Mouse (Mus musculus): Measurements from ENCODE around the gene Aig1. TPM values are rescaled to one million over a fixed set of nuclear protein-coding genes. Genes with fewer than 3 reads are reported as not detected.

The Aig1 gene
- polyA plus RNA-seq, 1 experiment, result 0.30 TPM

GRCm38 (mm10) chr10:13836956-13837355 lies 31.8 kb downstream of the Aig1 start:
- Histone ChIP-seq H3K9me3 (ENCODE audit: control insufficient read depth, low read length) (no peaks in the 10 kb centered on the region), H3K27me3 (ENCODE audit: control insufficient read depth) (no peaks in the 10 kb centered on the region), H3K36me3 (ENCODE audit: control insufficient read depth) (no peaks in the 10 kb centered on the region), H3K4me1 (ENCODE audit: control insufficient read depth) (no peaks in the 10 kb centered on the region), H3K4me3 (replicated peaks) (no peak overlapping the region)
- TF ChIP-seq TAL1 (IDR thresholded peaks at IDR 0.05; ENCODE audit: low read length) (no peak), GATA1 (IDR thresholded peaks at IDR 0.05; ENCODE audit: low read length) (no peak)

DNA sequence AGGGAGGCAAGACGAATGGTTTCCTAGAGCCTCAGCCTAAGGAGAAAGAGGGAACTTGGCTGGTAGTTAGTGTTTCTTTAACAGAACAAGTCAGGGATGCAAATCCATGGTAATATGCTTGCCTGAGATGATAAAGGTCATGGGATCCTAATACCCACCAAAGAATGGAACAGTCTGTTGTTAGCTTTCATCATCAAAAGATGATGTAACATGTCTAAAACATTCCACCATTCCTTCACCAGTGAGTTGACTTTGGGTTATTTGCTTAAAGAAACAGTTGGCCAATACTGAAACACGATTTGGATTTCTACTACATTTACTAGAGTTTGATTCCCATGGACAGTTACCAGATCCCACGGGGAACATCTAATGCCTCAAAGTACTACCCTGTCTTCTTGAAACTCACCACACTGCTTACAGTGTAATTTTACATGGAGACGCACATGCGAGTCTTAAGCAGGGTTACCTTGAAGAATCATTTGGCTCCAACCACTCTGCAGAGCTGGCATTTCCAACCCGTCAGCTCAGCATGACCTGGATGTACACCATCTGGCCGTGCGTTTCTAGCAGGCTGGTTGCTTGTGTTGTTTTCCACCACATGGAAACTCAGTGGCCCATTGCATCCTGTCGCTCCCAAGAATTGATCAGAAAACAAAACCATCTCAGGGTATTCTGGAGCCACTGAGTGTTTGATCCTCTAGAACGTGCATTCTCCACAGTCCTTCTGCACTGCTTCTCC lies 32.9 kb downstream of the Aig1 start:
- Histone ChIP-seq H3K27me3 (ENCODE audit: control insufficient read depth) (no peaks in the 10 kb centered on the region), H3K4me3 (replicated peaks) (no peak overlapping the region), H3K4me1 (ENCODE audit: control insufficient read depth) (no peaks in the 10 kb centered on the region), H3K9me3 (ENCODE audit: control insufficient read depth, low read length) (no peaks in the 10 kb centered on the region), H3K36me3 (ENCODE audit: control insufficient read depth) (no peaks in the 10 kb centered on the region)
- no peak for TF ChIP-seq TAL1 (IDR thresholded peaks at IDR 0.05; ENCODE audit: low read length)
- no peak for TF ChIP-seq GATA1 (IDR thresholded peaks at IDR 0.05; ENCODE audit: low read length)

DNA sequence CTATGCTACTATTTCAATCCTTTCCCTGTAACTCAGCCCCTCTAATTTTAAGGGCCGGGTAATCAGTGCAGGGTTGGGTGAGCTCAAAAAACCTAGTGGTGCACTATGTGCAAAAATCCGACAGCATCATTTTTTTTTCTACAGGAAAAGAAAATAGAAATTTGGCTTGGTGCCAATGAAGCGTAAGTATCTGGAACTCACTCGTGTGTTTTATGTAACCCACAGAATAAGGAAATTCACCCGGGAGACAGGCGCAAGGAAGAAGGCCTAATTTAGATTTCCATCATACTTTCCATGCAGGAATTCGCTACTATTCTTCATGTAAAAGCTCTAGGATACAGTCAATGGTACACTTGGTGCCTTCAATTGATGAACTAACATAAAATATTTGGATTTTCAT lies 34.7 kb downstream of the Aig1 start:
- H3K9me3 ChIP-seq (ENCODE audit: control insufficient read depth, low read length), result no peaks in the 10 kb centered on the region
- H3K27me3 ChIP-seq (ENCODE audit: control insufficient read depth), result no peaks in the 10 kb centered on the region
- TF ChIP-seq GATA1 (IDR thresholded peaks at IDR 0.05; ENCODE audit: low read length) (no peak), TAL1 (IDR thresholded peaks at IDR 0.05; ENCODE audit: low read length) (no peak)
- no peaks in the 10 kb centered on the region for H3K4me1 ChIP-seq (ENCODE audit: control insufficient read depth)
- H3K4me3 ChIP-seq (replicated peaks), result no peak overlapping the region
- H3K36me3 ChIP-seq (ENCODE audit: control insufficient read depth), result no peaks in the 10 kb centered on the region

GRCm38 (mm10) chr10:13833066-13833566 lies 35.7 kb downstream of the Aig1 start:
- no peaks in the 10 kb centered on the region for H3K9me3 ChIP-seq (ENCODE audit: control insufficient read depth, low read length)
- no peaks in the 10 kb centered on the region for H3K27me3 ChIP-seq (ENCODE audit: control insufficient read depth)
- H3K4me1 ChIP-seq (ENCODE audit: control insufficient read depth), result no peaks in the 10 kb centered on the region
- no peak overlapping the region for H3K4me3 ChIP-seq (replicated peaks)
- peaks cover 2% of the 10 kb centered on the region; the same call in 1 of the 2 replicates for H3K36me3 ChIP-seq (ENCODE audit: control insufficient read depth)
- TF ChIP-seq TAL1 (IDR thresholded peaks at IDR 0.05; ENCODE audit: low read length) (no peak), GATA1 (IDR thresholded peaks at IDR 0.05; ENCODE audit: low read length) (no peak)

GRCm38 (mm10) chr10:13832546-13833033 lies 36.2 kb downstream of the Aig1 start:
- H3K4me3 ChIP-seq (replicated peaks), result no peak overlapping the region
- TF ChIP-seq TAL1 (IDR thresholded peaks at IDR 0.05; ENCODE audit: low read length), result no peak
- no peak for TF ChIP-seq GATA1 (IDR thresholded peaks at IDR 0.05; ENCODE audit: low read length)
- H3K4me1 ChIP-seq (ENCODE audit: control insufficient read depth), result no peaks in the 10 kb centered on the region
- H3K9me3 ChIP-seq (ENCODE audit: control insufficient read depth, low read length), result no peaks in the 10 kb centered on the region
- no peaks in the 10 kb centered on the region for H3K27me3 ChIP-seq (ENCODE audit: control insufficient read depth)
- peaks cover 2% of the 10 kb centered on the region; the same call in 1 of the 2 replicates for H3K36me3 ChIP-seq (ENCODE audit: control insufficient read depth)

- Histone ChIP-seq H3K4me1 (ENCODE audit: control insufficient read depth) (no peaks in the 10 kb centered on the region), H3K4me3 (replicated peaks) (no peak overlapping the region), H3K27me3 (ENCODE audit: control insufficient read depth) (no peaks in the 10 kb centered on the region), H3K36me3 (ENCODE audit: control insufficient read depth) (peaks cover 5% of the 10 kb centered on the region), H3K9me3 (ENCODE audit: control insufficient read depth, low read length) (no peaks in the 10 kb centered on the region)
- TF ChIP-seq GATA1 (IDR thresholded peaks at IDR 0.05; ENCODE audit: low read length) (no peak), TAL1 (IDR thresholded peaks at IDR 0.05; ENCODE audit: low read length) (no peak)
Observed at GRCm38 (mm10) chr10:13827150-13827549, 41.6 kb downstream of the Aig1 start.

- TF ChIP-seq GATA1 (IDR thresholded peaks at IDR 0.05; ENCODE audit: low read length) (no peak), TAL1 (IDR thresholded peaks at IDR 0.05; ENCODE audit: low read length) (no peak)
Observed at GRCm38 (mm10) chr10:13813591-13813990, 55.2 kb downstream of the Aig1 start.

GRCm38 (mm10) chr10:13808291-13808690 lies 60.5 kb downstream of the Aig1 start:
- Histone ChIP-seq H3K36me3 (ENCODE audit: control insufficient read depth) (no peaks in the 10 kb centered on the region), H3K4me3 (replicated peaks) (no peak overlapping the region), H3K4me1 (ENCODE audit: control insufficient read depth) (no peaks in the 10 kb centered on the region), H3K27me3 (ENCODE audit: control insufficient read depth) (no peaks in the 10 kb centered on the region), H3K9me3 (ENCODE audit: control insufficient read depth, low read length) (no peaks in the 10 kb centered on the region)
- TF ChIP-seq GATA1 (IDR thresholded peaks at IDR 0.05; ENCODE audit: low read length) (no peak), TAL1 (IDR thresholded peaks at IDR 0.05; ENCODE audit: low read length) (no peak)

More at GRCm38 (mm10) chr10:13813591-13813990, 55.2 kb downstream of the Aig1 start:
- no peaks in the 10 kb centered on the region for H3K9me3 ChIP-seq (ENCODE audit: control insufficient read depth, low read length)
- no peaks in the 10 kb centered on the region for H3K27me3 ChIP-seq (ENCODE audit: control insufficient read depth)
- no peaks in the 10 kb centered on the region for H3K36me3 ChIP-seq (ENCODE audit: control insufficient read depth)
- no peaks in the 10 kb centered on the region for H3K4me1 ChIP-seq (ENCODE audit: control insufficient read depth)
- H3K4me3 ChIP-seq (replicated peaks), result no peak overlapping the region

GRCm38 (mm10) chr10:13806806-13807205 lies 62.0 kb downstream of the Aig1 start:
- TF ChIP-seq GATA1 (IDR thresholded peaks at IDR 0.05; ENCODE audit: low read length) (no peak), TAL1 (IDR thresholded peaks at IDR 0.05; ENCODE audit: low read length) (no peak)
- no peak overlapping the region for H3K4me3 ChIP-seq (replicated peaks)
- H3K36me3 ChIP-seq (ENCODE audit: control insufficient read depth), result no peaks in the 10 kb centered on the region
- H3K4me1 ChIP-seq (ENCODE audit: control insufficient read depth), result no peaks in the 10 kb centered on the region
- H3K27me3 ChIP-seq (ENCODE audit: control insufficient read depth), result no peaks in the 10 kb centered on the region
- H3K9me3 ChIP-seq (ENCODE audit: control insufficient read depth, low read length), result no peaks in the 10 kb centered on the region

Measured in erythroblast, embryonic 14.5 days (primary cell).